Mouse (Mus musculus): ENCODE data around the gene 2410131K14Rik. TPM values are rescaled to one million over a fixed set of nuclear protein-coding genes. Genes with fewer than 3 reads are reported as not detected.

2410131K14Rik gene
- total and polyA plus RNA-seq, 3 experiments: 7.8 to 9.8 (median 9.2) TPM

GRCm38 (mm10) chr5:118261181-118261580 lies 16.2 kb downstream of the 2410131K14Rik start:
- H3K4me1 ChIP-seq (ENCODE audit: control insufficient read depth in 1 of 2, insufficient read depth in 2 of 2): peaks cover 7 to 9% of the 10 kb centered on the region in 2 experiments
- H3K27ac ChIP-seq (ENCODE audit: insufficient read depth, low read depth): no peak overlapping the region
- no peak for TF ChIP-seq MYC (IDR thresholded peaks at IDR 0.05; ENCODE audit: low read depth, low read length)
- TF ChIP-seq GABPA (IDR thresholded peaks at IDR 0.05; ENCODE audit: insufficient replicate concordance, low read depth, low read length): no peak
- TF ChIP-seq PAX5 (IDR thresholded peaks at IDR 0.05; ENCODE audit: low read length): no peak
- no peak for TF ChIP-seq MEF2A (IDR thresholded peaks at IDR 0.05; ENCODE audit: borderline replicate concordance, low read depth, low read length)
- TF ChIP-seq USF1 (IDR thresholded peaks at IDR 0.05; ENCODE audit: low read depth, low read length): no peak
- no peak for TF ChIP-seq ZNF384 (IDR thresholded peaks at IDR 0.05; ENCODE audit: low read depth, low read length)
- TF ChIP-seq UBTF (IDR thresholded peaks at IDR 0.05; ENCODE audit: low read depth, low read length): no peak
- no peak for TF ChIP-seq ZMIZ1 (IDR thresholded peaks at IDR 0.05; ENCODE audit: low read depth, low read length)
- TF ChIP-seq CHD2 (IDR thresholded peaks at IDR 0.05; ENCODE audit: low read length): no peak
- TF ChIP-seq TCF12 (IDR thresholded peaks at IDR 0.05; ENCODE audit: low read depth, low read length): no peak
- TF ChIP-seq MAX (IDR thresholded peaks at IDR 0.05; ENCODE audit: low read length): no peak
- no peak for TF ChIP-seq HCFC1 (IDR thresholded peaks at IDR 0.05; ENCODE audit: low read depth, low read length)
- H3K79me2 ChIP-seq (replicated peaks; ENCODE audit: control insufficient read depth, extremely low read depth, insufficient read depth, poor library complexity, severe bottlenecking): no peaks in the 10 kb centered on the region
- in situ Hi-C loops (cut with MboI; ENCODE audit: low pct_ligation_motif_present, low pct_unique_long_range_greater_than_20kb, low sequenced_read_pairs) (loop anchor here (10.0 kb wide), 1 partner anchor 474 kb away; no protein-coding TSS in a partner anchor), dilution Hi-C loops (cut with MboI; ENCODE audit: extremely low pct_ligation_motif_present, extremely low pct_unique_long_range_greater_than_20kb, low sequenced_read_pairs) (no loop called here)
- no peaks in the 10 kb centered on the region for H3K9me3 ChIP-seq (replicated peaks; ENCODE audit: low read length)
- H3K4me3 ChIP-seq (replicated peaks in 1 of 3; ENCODE audit: low read depth in 2 of 3, low read length in 2 of 3, poor library complexity in 1 of 3): no peak overlapping the region
- no peak overlapping the region for H3K4me2 ChIP-seq (ENCODE audit: insufficient read depth, low read depth, poor library complexity, severe bottlenecking)
- peaks cover 64 to 88% of the 10 kb centered on the region in 2 experiments for H3K36me3 ChIP-seq (replicated peaks in 1 of 2; ENCODE audit: control insufficient read depth in 1 of 2, insufficient read depth in 1 of 2, low read length in 1 of 2)
- no peak overlapping the region for H3K9ac ChIP-seq (ENCODE audit: insufficient read depth, low read depth)
- DNase-seq (ENCODE audit: extremely low read depth): no peak
- no peaks in the 10 kb centered on the region for H3K27me3 ChIP-seq (replicated peaks)

- Histone ChIP-seq H3K9me3 (replicated peaks; ENCODE audit: low read length) (no peaks in the 10 kb centered on the region), H3K27ac (ENCODE audit: insufficient read depth, low read depth) (no peak overlapping the region), H3K4me3 (replicated peaks in 1 of 3; ENCODE audit: low read depth in 2 of 3, low read length in 2 of 3, poor library complexity in 1 of 3) (no peak overlapping the region), H3K4me1 (ENCODE audit: control insufficient read depth in 1 of 2, insufficient read depth in 2 of 2) (peaks cover 7 to 9% of the 10 kb centered on the region in 2 experiments), H3K27me3 (replicated peaks) (no peaks in the 10 kb centered on the region), H3K4me2 (ENCODE audit: insufficient read depth, low read depth, poor library complexity, severe bottlenecking) (no peak overlapping the region), H3K9ac (ENCODE audit: insufficient read depth, low read depth) (no peak overlapping the region), H3K36me3 (replicated peaks in 1 of 2; ENCODE audit: control insufficient read depth in 1 of 2, insufficient read depth in 1 of 2, low read length in 1 of 2) (peaks cover 53 to 76% of the 10 kb centered on the region in 2 experiments), H3K79me2 (replicated peaks; ENCODE audit: control insufficient read depth, extremely low read depth, insufficient read depth, poor library complexity, severe bottlenecking) (no peaks in the 10 kb centered on the region)
- no peak for TF ChIP-seq MXI1 (IDR thresholded peaks at IDR 0.05; ENCODE audit: low read depth, low read length)
- no peak for TF ChIP-seq JUN (IDR thresholded peaks at IDR 0.05; ENCODE audit: insufficient read depth, low read depth, low read length)
- TF ChIP-seq IRF4 (IDR thresholded peaks at IDR 0.05; ENCODE audit: low read depth, low read length): no peak
- TF ChIP-seq POLR2A (IDR thresholded peaks at IDR 0.05; ENCODE audit: low read depth, low read length): no peak
- no peak for TF ChIP-seq ZMIZ1 (IDR thresholded peaks at IDR 0.05; ENCODE audit: low read depth, low read length)
- TF ChIP-seq CHD2 (IDR thresholded peaks at IDR 0.05; ENCODE audit: low read length): no peak
- TF ChIP-seq ELF1 (IDR thresholded peaks at IDR 0.05; ENCODE audit: low read depth, low read length): no peak
- TF ChIP-seq SMC3 (IDR thresholded peaks at IDR 0.05; ENCODE audit: low read depth, low read length): no peak
- no peak for TF ChIP-seq BHLHE40 (IDR thresholded peaks at IDR 0.05; ENCODE audit: low read depth, low read length)
- TF ChIP-seq JUND (conservative IDR thresholded peaks at IDR 0.05; ENCODE audit: low read depth, low read length): no peak
- no peak for TF ChIP-seq ZKSCAN1 (IDR thresholded peaks at IDR 0.05; ENCODE audit: borderline replicate concordance, low read depth, low read length)
- TF ChIP-seq RAD21 (IDR thresholded peaks at IDR 0.05; ENCODE audit: low read depth, low read length): no peak
- no peak for TF ChIP-seq NELFE (IDR thresholded peaks at IDR 0.05; ENCODE audit: low read depth, low read length)
- no peak for TF ChIP-seq SIN3A (IDR thresholded peaks at IDR 0.05; ENCODE audit: low read length)
- TF ChIP-seq ETS1 (conservative IDR thresholded peaks at IDR 0.05; ENCODE audit: low read depth, low read length): no peak
- TF ChIP-seq EP300 (IDR thresholded peaks at IDR 0.05; ENCODE audit: low read length): no peak
- no peak for TF ChIP-seq TBP (conservative IDR thresholded peaks at IDR 0.05; ENCODE audit: low read depth, low read length)
- TF ChIP-seq HCFC1 (IDR thresholded peaks at IDR 0.05; ENCODE audit: low read depth, low read length): no peak
- TF ChIP-seq USF2 (conservative IDR thresholded peaks at IDR 0.05; ENCODE audit: low read depth, low read length): no peak
- no peak for TF ChIP-seq ZNF384 (IDR thresholded peaks at IDR 0.05; ENCODE audit: low read depth, low read length)
- no peak for DNase-seq (ENCODE audit: extremely low read depth)
- dilution Hi-C loops (cut with MboI; ENCODE audit: extremely low pct_ligation_motif_present, extremely low pct_unique_long_range_greater_than_20kb, low sequenced_read_pairs): no loop called here
- in situ Hi-C loops (cut with MboI; ENCODE audit: low pct_ligation_motif_present, low pct_unique_long_range_greater_than_20kb, low sequenced_read_pairs): loop anchor here (10.0 kb wide), 1 partner anchor 472 kb away; no protein-coding TSS in a partner anchor
Measured at GRCm38 (mm10) chr5:118262418-118262817, 17.4 kb downstream of the 2410131K14Rik start.

Measured in CH12.LX (cell line).